Mouse (Mus musculus): ENCODE measurements around the gene Ikzf2. TPM values are rescaled to one million over a fixed set of nuclear protein-coding genes. Genes with fewer than 3 reads are reported as not detected.

Ikzf2 gene
- polyA plus RNA-seq, 1 experiment: 0.18 TPM

DNA sequence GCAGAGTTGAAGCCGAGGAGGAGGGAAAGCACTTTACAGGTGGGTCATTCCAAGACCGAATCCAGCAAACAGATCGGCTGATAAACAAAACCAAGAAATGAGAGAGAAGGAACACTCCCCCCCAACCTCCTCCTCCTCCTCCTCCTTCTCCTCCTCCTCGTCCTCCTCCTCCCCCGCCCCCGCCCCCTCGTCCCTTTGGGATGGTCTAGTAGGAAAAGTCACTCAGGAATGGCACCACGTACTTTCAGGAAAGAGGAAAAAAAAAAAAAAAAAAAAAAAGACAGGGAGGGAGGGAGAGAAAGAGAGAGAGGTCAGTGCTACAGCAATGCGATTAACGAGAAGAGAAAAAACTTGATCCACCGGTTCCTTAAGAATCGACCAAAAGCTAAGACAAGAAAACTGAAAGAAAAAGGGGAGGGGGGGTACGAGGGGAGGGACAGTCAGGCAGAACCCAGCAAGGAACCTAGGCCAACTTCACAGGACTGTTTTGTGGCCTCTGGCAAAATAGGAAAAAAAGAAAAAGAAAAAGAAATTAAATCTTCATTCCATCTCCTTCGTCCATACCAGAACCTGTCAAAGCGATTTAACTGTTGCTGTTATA is 1.1 kb downstream of the Ikzf2 start:
- Histone ChIP-seq H3K79me3 (ENCODE audit: low read depth) (no peaks in the 10 kb centered on the region), H3K79me2 (ENCODE audit: control insufficient read depth, insufficient read depth) (no peaks in the 10 kb centered on the region), H3K27me3 (ENCODE audit: control insufficient read depth, insufficient read depth, insufficient read length) (no peaks in the 10 kb centered on the region), H3K36me3 (ENCODE audit: control insufficient read depth, insufficient read depth) (no peaks in the 10 kb centered on the region), H3ac (ENCODE audit: control insufficient read depth, insufficient read length, low read depth) (peak overlapping the region; percentile 15), H3K4me3 (ENCODE audit: insufficient read depth, poor library complexity, severe bottlenecking) (peak overlapping the region; percentile 40)
- no peak for TF ChIP-seq MYOG (IDR thresholded peaks at IDR 0.05; ENCODE audit: control insufficient read depth, extremely low read depth, insufficient read length)
- TF ChIP-seq USF1 (IDR thresholded peaks at IDR 0.05; ENCODE audit: low read depth): no peak
- TF ChIP-seq MYOD1 (IDR thresholded peaks at IDR 0.05; ENCODE audit: control insufficient read depth, insufficient read length, low read depth): no peak
- TF ChIP-seq CEBPB (IDR thresholded peaks at IDR 0.05; ENCODE audit: low read depth): no peak
- TF ChIP-seq FOSL1 (IDR thresholded peaks at IDR 0.05; ENCODE audit: insufficient read depth, low read length, poor library complexity, severe bottlenecking): no peak

DNA sequence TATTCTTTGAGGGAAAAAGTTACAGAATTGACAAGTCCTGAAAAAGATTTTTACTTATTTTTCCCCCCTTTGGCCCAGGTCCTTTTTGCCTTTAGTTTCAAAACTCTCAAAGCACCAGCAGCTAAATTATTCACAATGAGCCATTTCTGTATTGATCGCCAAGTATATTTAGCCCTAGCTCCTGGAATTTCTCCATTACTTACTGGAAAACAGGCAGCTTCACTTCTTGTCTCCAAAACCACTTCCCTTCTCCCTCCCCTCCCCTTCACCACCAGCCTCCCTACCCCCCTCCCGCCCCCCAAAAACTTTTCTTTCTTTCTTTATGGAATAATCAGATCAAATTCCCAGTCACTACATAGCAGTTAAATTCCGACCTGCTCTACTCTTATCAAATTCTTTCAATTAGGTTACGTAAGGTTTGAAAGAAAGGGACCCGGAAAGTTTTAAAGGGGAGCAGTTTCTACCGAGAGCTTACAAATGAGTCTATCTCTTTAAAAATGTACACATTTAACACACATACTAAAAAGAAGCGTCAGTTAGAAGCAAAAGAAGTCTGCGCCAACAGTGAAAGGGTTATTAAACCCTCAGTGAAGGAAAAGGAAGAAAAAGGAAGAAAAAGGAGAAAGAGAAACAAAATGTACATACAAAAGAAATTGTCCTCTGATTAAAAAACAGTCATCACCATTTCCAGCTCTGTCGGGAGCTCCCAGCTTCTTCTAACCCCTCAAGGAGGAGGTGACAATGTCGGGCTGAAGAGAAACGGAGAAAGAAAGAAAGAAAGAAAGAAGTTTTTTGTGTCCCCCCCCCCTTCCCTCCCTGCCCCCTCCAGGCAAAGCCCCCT is 1.8 kb downstream of the Ikzf2 start:
- no peaks in the 10 kb centered on the region for H3K36me3 ChIP-seq (ENCODE audit: control insufficient read depth, insufficient read depth)
- H3K79me3 ChIP-seq (ENCODE audit: low read depth): no peaks in the 10 kb centered on the region
- H3K79me2 ChIP-seq (ENCODE audit: control insufficient read depth, insufficient read depth): no peaks in the 10 kb centered on the region
- H3K27me3 ChIP-seq (ENCODE audit: control insufficient read depth, insufficient read depth, insufficient read length): no peaks in the 10 kb centered on the region
- peak overlapping the region; percentile 15 for H3ac ChIP-seq (ENCODE audit: control insufficient read depth, insufficient read length, low read depth)
- peak overlapping the region; percentile 40 for H3K4me3 ChIP-seq (ENCODE audit: insufficient read depth, poor library complexity, severe bottlenecking)
- TF ChIP-seq USF1 (IDR thresholded peaks at IDR 0.05; ENCODE audit: low read depth) (no peak), MYOD1 (IDR thresholded peaks at IDR 0.05; ENCODE audit: control insufficient read depth, insufficient read length, low read depth) (no peak), CEBPB (IDR thresholded peaks at IDR 0.05; ENCODE audit: low read depth) (no peak), MAX (IDR thresholded peaks at IDR 0.05) (no peak), CTCF (IDR thresholded peaks at IDR 0.05; ENCODE audit: control insufficient read depth, insufficient read depth, insufficient read length) (no peak)

DNA sequence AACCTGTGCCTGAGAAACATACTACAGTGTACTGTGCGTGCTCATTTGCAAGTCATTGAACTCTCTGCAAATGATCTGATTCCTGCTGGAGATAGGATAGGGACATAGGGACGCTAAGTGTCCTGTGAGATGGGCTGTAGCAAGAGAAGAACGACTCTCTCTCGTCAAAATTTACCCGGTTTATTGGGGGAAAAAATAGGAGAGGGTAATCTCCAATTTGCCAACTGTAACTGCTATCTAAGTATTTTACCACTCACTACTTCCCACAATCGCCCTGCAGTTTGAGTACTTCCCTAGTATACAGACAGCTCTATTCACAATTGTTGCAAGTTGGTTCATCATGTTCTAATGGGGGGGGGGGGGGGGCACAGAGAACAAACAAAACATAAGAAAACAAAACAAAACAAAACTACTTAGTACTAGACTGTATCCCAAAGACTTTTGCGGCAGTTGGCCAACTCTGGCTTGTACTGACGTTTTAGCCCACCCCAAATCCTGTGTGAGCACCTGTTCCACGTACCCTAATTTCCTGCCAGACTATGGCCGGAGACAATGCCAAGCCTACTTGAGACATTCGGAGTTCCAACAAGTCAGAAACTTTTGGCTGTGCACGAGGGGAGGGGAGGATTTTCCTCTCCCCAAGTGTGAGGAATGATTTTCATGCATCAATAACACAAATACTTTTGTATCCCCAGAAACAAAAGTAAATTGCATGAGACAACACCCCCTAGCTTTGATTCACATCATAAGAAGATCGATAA is 2.6 kb downstream of the Ikzf2 start:
- H3K79me2 ChIP-seq (ENCODE audit: control insufficient read depth, insufficient read depth): no peaks in the 10 kb centered on the region
- TF ChIP-seq USF1 (IDR thresholded peaks at IDR 0.05; ENCODE audit: low read depth) (no peak), CEBPB (IDR thresholded peaks at IDR 0.05; ENCODE audit: low read depth) (no peak), FOSL1 (IDR thresholded peaks at IDR 0.05; ENCODE audit: insufficient read depth, low read length, poor library complexity, severe bottlenecking) (no peak), MYOG (IDR thresholded peaks at IDR 0.05; ENCODE audit: control insufficient read depth, extremely low read depth, insufficient read length) (no peak), CTCF (IDR thresholded peaks at IDR 0.05; ENCODE audit: control insufficient read depth, insufficient read depth, insufficient read length) (no peak), MYOD1 (IDR thresholded peaks at IDR 0.05; ENCODE audit: control insufficient read depth, insufficient read length, low read depth) (no peak), MAX (IDR thresholded peaks at IDR 0.05) (no peak)
- H3K4me3 ChIP-seq (ENCODE audit: insufficient read depth, poor library complexity, severe bottlenecking): no peak overlapping the region
- no peaks in the 10 kb centered on the region for H3K79me3 ChIP-seq (ENCODE audit: low read depth)
- H3K36me3 ChIP-seq (ENCODE audit: control insufficient read depth, insufficient read depth): no peaks in the 10 kb centered on the region
- H3K27me3 ChIP-seq (ENCODE audit: control insufficient read depth, insufficient read depth, insufficient read length): no peaks in the 10 kb centered on the region
- H3ac ChIP-seq (ENCODE audit: control insufficient read depth, insufficient read length, low read depth): no peak overlapping the region

DNA sequence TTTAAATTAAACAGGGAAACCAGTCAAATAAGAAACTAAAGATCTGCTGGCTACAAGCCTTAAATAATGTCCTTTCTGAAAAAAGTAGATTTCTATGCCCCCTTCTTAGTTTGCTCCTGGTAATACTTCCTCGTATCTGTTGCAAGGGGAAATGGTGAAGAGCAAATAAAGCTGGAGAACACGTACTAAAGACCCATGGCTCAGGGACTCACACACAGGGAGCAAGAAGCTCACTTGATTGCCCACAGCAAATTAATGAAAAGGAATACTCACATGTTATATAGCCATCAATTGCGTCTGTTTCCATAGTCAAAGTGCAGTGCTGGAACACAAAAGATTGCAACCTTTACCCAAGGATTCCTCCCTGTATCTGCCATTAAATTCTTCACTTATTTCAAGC is 3.2 kb downstream of the Ikzf2 start:
- H3K79me3 ChIP-seq (ENCODE audit: low read depth): no peaks in the 10 kb centered on the region
- no peak overlapping the region for H3K4me3 ChIP-seq (ENCODE audit: insufficient read depth, poor library complexity, severe bottlenecking)
- H3K27me3 ChIP-seq (ENCODE audit: control insufficient read depth, insufficient read depth, insufficient read length): no peaks in the 10 kb centered on the region
- no peak overlapping the region for H3ac ChIP-seq (ENCODE audit: control insufficient read depth, insufficient read length, low read depth)
- no peaks in the 10 kb centered on the region for H3K79me2 ChIP-seq (ENCODE audit: control insufficient read depth, insufficient read depth)
- TF ChIP-seq FOSL1 (IDR thresholded peaks at IDR 0.05; ENCODE audit: insufficient read depth, low read length, poor library complexity, severe bottlenecking) (no peak), MYOG (IDR thresholded peaks at IDR 0.05; ENCODE audit: control insufficient read depth, extremely low read depth, insufficient read length) (no peak), CEBPB (IDR thresholded peaks at IDR 0.05; ENCODE audit: low read depth) (no peak), MAX (IDR thresholded peaks at IDR 0.05) (no peak), MYOD1 (IDR thresholded peaks at IDR 0.05; ENCODE audit: control insufficient read depth, insufficient read length, low read depth) (no peak), USF1 (IDR thresholded peaks at IDR 0.05; ENCODE audit: low read depth) (no peak), CTCF (IDR thresholded peaks at IDR 0.05; ENCODE audit: control insufficient read depth, insufficient read depth, insufficient read length) (no peak)
- no peaks in the 10 kb centered on the region for H3K36me3 ChIP-seq (ENCODE audit: control insufficient read depth, insufficient read depth)

DNA sequence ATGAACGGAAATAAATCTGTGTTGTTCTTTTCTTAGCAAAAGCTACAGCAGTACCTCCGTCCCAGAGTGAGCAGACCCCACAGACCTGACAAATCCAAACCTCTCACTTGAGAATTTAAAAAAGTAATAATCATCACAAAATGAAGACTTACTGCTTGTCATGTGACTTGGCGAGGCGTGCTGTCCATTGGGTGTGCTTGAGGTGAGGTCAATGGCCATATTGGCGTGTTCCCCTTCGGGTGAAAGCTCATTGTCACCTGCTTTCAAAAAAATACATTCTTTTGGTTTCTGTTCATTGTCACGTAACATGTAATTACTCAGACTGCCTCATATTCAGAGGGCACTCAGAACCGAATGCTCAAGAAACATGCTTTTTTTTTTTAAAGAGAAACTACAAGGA is 4.0 kb downstream of the Ikzf2 start:
- TF ChIP-seq FOSL1 (IDR thresholded peaks at IDR 0.05; ENCODE audit: insufficient read depth, low read length, poor library complexity, severe bottlenecking) (no peak), MYOD1 (IDR thresholded peaks at IDR 0.05; ENCODE audit: control insufficient read depth, insufficient read length, low read depth) (no peak), CEBPB (IDR thresholded peaks at IDR 0.05; ENCODE audit: low read depth) (no peak), CTCF (IDR thresholded peaks at IDR 0.05; ENCODE audit: control insufficient read depth, insufficient read depth, insufficient read length) (no peak), MYOG (IDR thresholded peaks at IDR 0.05; ENCODE audit: control insufficient read depth, extremely low read depth, insufficient read length) (no peak), MAX (IDR thresholded peaks at IDR 0.05) (no peak), USF1 (IDR thresholded peaks at IDR 0.05; ENCODE audit: low read depth) (no peak)
- H3K36me3 ChIP-seq (ENCODE audit: control insufficient read depth, insufficient read depth): no peaks in the 10 kb centered on the region
- no peak overlapping the region for H3ac ChIP-seq (ENCODE audit: control insufficient read depth, insufficient read length, low read depth)
- no peak overlapping the region for H3K4me3 ChIP-seq (ENCODE audit: insufficient read depth, poor library complexity, severe bottlenecking)
- H3K79me2 ChIP-seq (ENCODE audit: control insufficient read depth, insufficient read depth): no peaks in the 10 kb centered on the region
- no peaks in the 10 kb centered on the region for H3K27me3 ChIP-seq (ENCODE audit: control insufficient read depth, insufficient read depth, insufficient read length)
- no peaks in the 10 kb centered on the region for H3K79me3 ChIP-seq (ENCODE audit: low read depth)

All from C2C12 (cell line).